Mouse (Mus musculus): ENCODE results near the gene Zfp280c.

Gene Zfp280c

GRCm38 (mm10) chrX:48594099-48594760 is at the start of gene Zfp280c:
Zfp280c (minus strand) TSS chrX:48594504.
- DNase-seq (ENCODE audit: low spot score in 2 of 2), result peak; percentile 71 to 75

- DNase-seq (ENCODE audit: low spot score in 2 of 2), result no peak
These were observed 42.7 kb upstream of the Zfp280c start for GRCm38 (mm10) chrX:48637032-48637431.

- no peak for DNase-seq (ENCODE audit: low spot score in 2 of 2)
These were observed 29.7 kb upstream of the Zfp280c start for GRCm38 (mm10) chrX:48624054-48624420.

GRCm38 (mm10) chrX:48623379-48624053 is 29.2 kb upstream of the Zfp280c start, which contains the start of gene Slc25a14:
Slc25a14 (plus strand) TSS chrX:48623413.
- peak; percentile 63 to 68 for DNase-seq (ENCODE audit: low spot score in 2 of 2)

GRCm38 (mm10) chrX:48623049-48623378 is 28.7 kb upstream of the Zfp280c start:
- DNase-seq (ENCODE audit: low spot score in 2 of 2), result no peak

- DNase-seq (ENCODE audit: low spot score in 2 of 2), result no peak
These were observed 10.6 kb upstream of the Zfp280c start for GRCm38 (mm10) chrX:48604872-48605271.

GRCm38 (mm10) chrX:48596906-48597305 is 2.6 kb upstream of the Zfp280c start:
- DNase-seq (ENCODE audit: low spot score in 2 of 2), result no peak

GRCm38 (mm10) chrX:48596053-48596452 is 1.7 kb upstream of the Zfp280c start:
- DNase-seq (ENCODE audit: low spot score in 2 of 2), result no peak

- DNase-seq (ENCODE audit: low spot score in 2 of 2), result no peak
These were observed 594 bp downstream of the Zfp280c start for GRCm38 (mm10) chrX:48593721-48594098.

GRCm38 (mm10) chrX:48583332-48583731 is 11.0 kb downstream of the Zfp280c start:
- no peak for DNase-seq (ENCODE audit: low spot score in 2 of 2)

GRCm38 (mm10) chrX:48532175-48532574 is 62.1 kb downstream of the Zfp280c start:
- DNase-seq (ENCODE audit: low spot score in 2 of 2), result peak; percentile 28 to 42

- DNase-seq (ENCODE audit: low spot score in 2 of 2), result no peak
These were observed 67.9 kb downstream of the Zfp280c start for GRCm38 (mm10) chrX:48526435-48526834.

- DNase-seq (ENCODE audit: low spot score in 2 of 2), result no peak
These were observed 68.4 kb downstream of the Zfp280c start for GRCm38 (mm10) chrX:48525866-48526265.

- DNase-seq (ENCODE audit: low spot score in 2 of 2), result no peak
These were observed 69.0 kb downstream of the Zfp280c start for GRCm38 (mm10) chrX:48525332-48525731.

GRCm38 (mm10) chrX:48523512-48523911 is 70.8 kb downstream of the Zfp280c start:
- DNase-seq (ENCODE audit: low spot score in 2 of 2), result no peak

- no peak for DNase-seq (ENCODE audit: low spot score in 2 of 2)
These were observed 72.7 kb downstream of the Zfp280c start for GRCm38 (mm10) chrX:48521651-48522050.

GRCm38 (mm10) chrX:48519549-48520085 is 74.7 kb downstream of the Zfp280c start:
- DNase-seq (ENCODE audit: low spot score in 2 of 2), result no peak

GRCm38 (mm10) chrX:48518808-48519548 is 75.3 kb downstream of the Zfp280c start, which contains the start of gene Rab33a:
Rab33a (plus strand) TSS chrX:48519285.
- DNase-seq (ENCODE audit: low spot score in 2 of 2), result no peak

- DNase-seq (ENCODE audit: low spot score in 2 of 2), result no peak
These were observed 76.0 kb downstream of the Zfp280c start for GRCm38 (mm10) chrX:48518211-48518807.

- no peak for DNase-seq (ENCODE audit: low spot score in 2 of 2)
These were observed 80.5 kb downstream of the Zfp280c start for GRCm38 (mm10) chrX:48513824-48514223.

- DNase-seq (ENCODE audit: low spot score in 2 of 2), result peak; percentile 92
These were observed 81.0 kb downstream of the Zfp280c start, which contains the start of gene Aifm1 for GRCm38 (mm10) chrX:48513166-48513807. Aifm1 (minus strand) TSS chrX:48513563.
